Mouse (Mus musculus) cerebellum, postnatal 14 days (tissue): ENCODE data around the gene Rnf4.

ENCODE experiments used
- DNase-seq, 2 experiments: peaks; one replicate each; pipeline ENCODE4 v3.0.0; 2021; ENCODE audit warnings: mixed read lengths in 2 of 2

The Rnf4 gene

GRCm38 (mm10) chr5:34336097-34336774 lies at the start of gene Rnf4:
TSS of gene Rnf4 (plus strand) at chr5:34336289.
- peak; percentile 99 for DNase-seq

DNA sequence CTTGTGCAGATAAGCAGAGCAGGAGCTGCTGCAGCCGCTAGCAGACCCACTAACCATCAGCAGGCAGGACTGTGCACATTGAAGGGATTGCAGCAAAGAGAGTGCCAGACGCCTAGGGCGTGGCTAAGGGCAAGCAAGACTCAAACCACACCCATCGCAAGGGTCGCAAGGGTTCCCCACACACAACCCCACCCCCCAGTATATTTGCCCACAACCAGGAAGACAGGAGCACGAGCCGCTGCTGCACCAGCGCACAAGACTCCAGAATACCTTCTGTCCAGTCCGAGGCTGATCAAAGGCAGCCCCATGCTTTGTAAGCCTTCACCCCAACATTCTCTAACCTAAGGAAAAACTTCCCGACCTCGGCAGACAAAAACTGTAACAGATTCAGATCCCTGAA lies 49.6 kb upstream of the Rnf4 start:
- DNase-seq = peak; percentile 64 to 72

- peak; percentile 61 to 72 for DNase-seq
These were observed 48.9 kb upstream of the Rnf4 start for GRCm38 (mm10) chr5:34287001-34287837.

DNA sequence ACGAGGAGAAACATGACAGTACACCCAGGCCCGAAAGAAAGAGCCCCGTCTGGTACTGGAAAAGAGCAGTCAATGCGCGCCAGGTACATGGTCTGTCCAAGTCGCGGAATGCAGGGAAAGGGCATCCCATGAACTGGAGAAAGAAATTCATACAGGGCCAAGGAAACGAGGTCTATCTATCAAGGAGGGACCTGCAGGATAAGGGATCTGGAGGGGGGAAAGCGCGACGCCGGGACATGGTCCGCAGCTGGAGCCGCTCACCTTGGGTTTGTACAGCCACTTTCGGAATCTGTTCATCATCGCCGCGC lies 48.3 kb upstream of the Rnf4 start:
- peak in 1 of 2 experiments; percentile 63 for DNase-seq

DNA sequence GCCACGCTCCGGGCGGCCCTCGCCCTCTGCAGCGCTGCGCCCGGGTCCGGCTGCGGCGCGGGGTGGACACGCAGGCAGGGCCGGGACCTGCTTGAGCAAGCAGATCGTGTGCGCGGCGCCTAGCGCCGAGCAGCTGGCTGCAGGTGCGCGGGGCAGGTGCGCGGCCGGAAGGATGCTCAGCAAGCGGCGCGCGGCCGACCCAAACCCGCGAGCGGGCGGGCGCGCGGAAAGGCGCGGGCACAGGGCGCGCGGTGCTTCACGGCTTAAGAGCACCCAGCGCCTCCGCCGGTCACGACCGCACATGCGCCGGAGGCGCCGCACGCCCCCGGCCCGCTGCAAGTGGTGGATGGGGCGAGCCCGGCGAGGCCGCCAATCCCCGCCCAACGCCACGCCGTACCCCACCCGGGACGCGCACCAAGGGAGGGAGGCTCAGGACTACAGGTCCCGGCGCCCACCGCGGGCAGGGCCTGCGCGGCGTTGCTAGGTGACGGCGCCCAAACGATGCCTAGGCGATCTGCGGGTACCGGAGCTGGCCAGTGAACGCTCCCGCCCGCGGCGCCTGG lies 47.9 kb upstream of the Rnf4 start, which contains the start of the genes Zfyve28 and Cfap99:
TSS of gene Zfyve28 (minus strand) at position 296 of the 563 bp plus-strand sequence.
TSS of gene Cfap99 (plus strand) at position 447 of the 563 bp plus-strand sequence.
- peak; percentile 97 to 98 for DNase-seq

DNA sequence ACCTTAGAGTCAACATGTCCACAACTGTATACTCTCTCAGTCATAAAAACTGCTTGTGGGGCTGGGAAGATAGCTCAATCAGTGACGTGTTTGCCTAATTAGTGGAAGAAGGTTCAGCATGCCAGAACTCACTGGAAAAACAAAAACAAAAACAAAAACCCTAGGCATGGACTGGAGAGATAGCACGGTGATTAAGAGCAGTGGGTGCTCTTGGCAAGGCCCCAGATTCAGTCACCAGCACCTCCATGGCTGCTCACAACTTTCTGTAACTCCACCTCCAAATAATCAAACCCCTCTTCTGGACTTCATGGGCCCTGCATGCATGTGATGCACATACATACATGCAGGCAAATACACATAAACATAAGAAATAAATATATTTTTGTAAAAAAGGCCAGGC lies 46.8 kb upstream of the Rnf4 start:
- no peak for DNase-seq

DNA sequence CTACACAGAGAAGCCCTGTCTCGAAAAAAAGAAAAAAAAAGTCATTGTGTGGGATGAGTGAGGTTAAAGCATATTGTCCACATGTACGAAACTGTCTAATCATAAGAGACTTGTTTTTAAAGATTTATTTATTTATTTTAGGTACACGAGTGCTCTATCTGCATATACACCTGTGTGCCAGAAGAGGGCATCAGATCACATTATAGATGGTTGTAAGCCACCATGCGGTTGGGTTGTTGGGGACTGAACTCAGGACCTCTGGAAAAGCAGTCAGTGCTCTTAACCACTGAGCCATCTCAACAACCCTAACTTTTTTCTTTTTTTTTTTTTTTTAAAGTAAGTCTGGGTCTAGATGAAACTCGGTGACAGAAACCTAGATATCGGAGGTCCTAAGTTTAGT lies 42.7 kb upstream of the Rnf4 start:
- no peak for DNase-seq

DNA sequence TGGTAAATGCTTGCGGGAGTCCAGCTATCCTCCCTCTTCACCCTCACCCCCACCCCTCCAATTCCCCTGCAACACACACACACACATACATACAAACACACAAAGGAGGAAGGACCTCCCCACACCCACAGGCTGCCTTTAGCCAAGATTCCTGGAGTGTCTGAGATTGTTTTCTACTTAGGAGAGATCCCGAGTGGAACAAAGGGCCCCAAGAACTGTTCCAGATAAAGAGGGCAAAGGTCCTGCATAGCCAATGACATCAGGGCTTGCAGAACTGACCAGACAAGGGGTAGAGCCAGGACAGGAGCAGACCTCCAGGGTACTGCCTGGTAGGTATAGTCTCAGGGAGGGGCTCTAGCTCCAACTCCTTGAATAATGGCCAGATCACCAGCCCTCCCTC lies 41.4 kb upstream of the Rnf4 start:
- no peak for DNase-seq

GRCm38 (mm10) chr5:34295141-34295540 lies 40.9 kb upstream of the Rnf4 start:
- DNase-seq = no peak

DNA sequence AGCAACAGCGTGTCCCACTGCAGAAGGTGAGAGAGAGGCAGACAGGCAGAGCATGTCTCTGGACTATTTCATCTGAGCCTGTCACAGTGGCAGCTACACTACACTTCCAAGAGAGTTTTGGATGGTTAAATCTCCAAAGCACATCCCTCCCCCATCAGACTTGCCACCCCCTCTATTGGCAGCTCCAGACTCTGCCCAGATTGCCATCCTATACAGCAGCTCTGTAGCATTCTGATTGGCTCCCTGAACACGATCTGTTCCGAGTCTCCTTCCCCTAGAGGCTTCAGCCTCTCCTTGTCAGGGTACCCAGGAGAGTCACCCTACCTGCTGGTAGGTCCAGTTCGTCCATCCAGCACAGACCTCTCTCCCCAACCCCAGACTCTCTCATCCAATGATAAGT lies 38.0 kb upstream of the Rnf4 start:
- DNase-seq = no peak

DNA sequence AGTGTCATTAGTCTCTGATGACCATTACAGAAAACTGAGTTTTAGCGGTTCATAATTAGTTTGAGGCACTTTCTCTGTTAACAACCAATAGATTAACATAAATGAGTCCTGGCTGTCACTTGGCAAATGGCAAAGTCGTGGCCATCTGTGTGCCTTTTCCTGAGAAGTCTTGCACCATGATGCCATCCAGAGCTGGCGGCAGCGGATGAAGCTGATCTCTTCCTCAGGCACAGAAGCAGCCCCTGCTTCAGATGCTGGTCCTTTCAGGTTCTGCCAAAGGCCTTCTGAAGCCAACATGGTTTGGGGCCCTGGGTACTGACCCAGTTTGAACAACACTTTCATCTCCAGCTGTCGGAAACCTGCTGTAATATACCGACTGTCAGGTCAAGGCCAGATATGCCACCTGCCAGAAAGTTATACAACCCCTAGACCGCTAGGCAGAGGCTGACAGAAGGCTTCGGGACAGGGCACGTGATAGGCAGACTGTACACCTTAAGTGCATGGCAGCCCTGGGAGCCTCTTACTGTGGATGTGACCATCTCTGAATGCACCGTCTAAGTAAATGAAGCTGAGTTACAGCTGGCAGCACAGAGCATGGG lies 37.1 kb upstream of the Rnf4 start:
- no peak for DNase-seq

DNA sequence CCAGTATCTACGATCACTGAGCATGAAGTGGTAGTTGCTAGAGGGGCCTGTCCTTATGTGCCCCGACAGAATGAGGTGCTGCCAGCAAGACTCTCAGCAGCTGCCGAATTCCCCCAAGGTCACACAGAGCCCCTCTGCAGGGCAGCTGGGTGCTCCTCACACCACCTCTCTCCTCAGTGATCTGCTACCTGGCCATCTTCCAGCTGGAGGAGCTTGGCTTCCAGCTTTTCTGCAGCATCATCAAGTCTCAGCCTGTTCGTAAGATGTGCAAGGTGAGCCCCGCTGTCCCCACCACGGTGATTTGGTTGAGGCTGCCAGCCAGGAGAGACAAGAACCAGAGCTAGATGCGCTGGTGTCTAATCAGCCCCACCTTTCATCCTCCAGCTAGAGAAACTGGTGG lies 33.7 kb upstream of the Rnf4 start:
- DNase-seq = peak in 1 of 2 experiments; percentile 51

- DNase-seq = peak in 1 of 2 experiments; percentile 40
These were observed 27.1 kb upstream of the Rnf4 start for GRCm38 (mm10) chr5:34309016-34309415.

- DNase-seq = no peak
These were observed 16.5 kb upstream of the Rnf4 start for GRCm38 (mm10) chr5:34319491-34320034.

DNA sequence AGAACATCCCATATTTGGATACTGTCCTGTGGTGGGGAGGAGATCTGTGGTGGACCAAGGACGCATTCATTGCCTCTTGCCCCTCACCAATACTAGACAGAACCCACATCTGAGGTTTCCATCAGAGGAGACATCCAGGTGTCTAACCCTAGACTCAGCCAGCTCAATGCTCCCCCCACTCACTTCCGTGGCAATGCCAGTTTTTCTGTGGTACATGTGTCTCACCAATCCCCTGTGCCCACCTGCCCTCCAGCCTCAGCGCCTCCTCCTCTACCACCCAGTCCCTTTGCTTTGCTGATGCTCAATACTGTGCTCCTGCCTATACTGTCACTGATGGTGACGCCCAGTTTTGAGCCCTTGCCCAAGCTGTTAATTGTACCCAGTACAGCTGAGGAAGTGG lies 14.9 kb upstream of the Rnf4 start:
- DNase-seq = no peak

DNA sequence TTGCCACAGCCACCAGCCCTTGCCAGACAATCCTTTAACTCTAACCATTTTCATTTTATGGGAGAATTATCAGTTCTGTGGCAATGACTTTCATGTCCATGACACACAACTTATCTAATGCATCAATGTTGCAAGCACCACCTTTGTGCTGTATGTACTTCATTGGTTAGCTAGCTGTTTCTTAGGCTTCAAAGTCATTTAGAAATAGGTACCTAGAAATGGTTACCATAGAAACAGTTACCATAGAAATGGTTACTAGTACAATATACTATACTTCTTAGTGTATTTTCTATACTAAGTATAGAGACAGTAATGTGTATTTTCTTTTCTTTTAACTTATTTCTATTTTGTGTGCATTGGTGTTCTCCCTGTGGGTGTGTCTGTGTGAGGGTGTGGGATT lies 10.8 kb upstream of the Rnf4 start:
- DNase-seq = no peak

DNA sequence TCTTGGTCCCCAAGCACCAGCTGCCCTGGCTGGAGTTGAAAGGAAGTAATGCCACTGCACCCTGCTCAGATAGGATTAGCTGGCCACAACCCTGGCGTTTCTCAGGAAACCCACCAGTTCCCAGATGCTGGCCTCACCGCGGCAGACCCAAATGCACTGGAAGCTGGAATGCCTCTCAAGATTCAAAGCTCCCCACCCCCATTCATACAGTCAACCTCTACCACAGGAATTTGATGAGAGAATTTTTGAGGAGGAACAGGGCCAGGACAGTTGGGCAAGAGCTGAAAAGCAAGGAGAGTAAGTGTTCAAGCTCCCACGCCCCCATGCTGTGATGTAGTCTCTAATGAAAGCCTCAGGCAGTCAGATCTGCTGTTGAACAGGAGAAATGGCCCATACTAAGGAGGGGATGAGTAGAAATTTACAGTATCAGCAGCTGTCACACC lies 9.8 kb upstream of the Rnf4 start:
- DNase-seq = peak in 1 of 2 experiments; percentile 17

GRCm38 (mm10) chr5:34326875-34327576 lies 9.1 kb upstream of the Rnf4 start:
- DNase-seq = peak; percentile 56 to 67

- DNase-seq = no peak
These were observed 6.0 kb upstream of the Rnf4 start for GRCm38 (mm10) chr5:34330136-34330535.

GRCm38 (mm10) chr5:34334081-34334480 lies 2.0 kb upstream of the Rnf4 start:
- no peak for DNase-seq

GRCm38 (mm10) chr5:34335539-34336096 lies 471 bp upstream of the Rnf4 start:
- DNase-seq = no peak
